Mouse (Mus musculus) 3134 (cell line): ENCODE data around the gene Net1.
A peak's percentile ranks its signal among the peaks of the same experiment; 100 is the strongest.
"Not testable (repeated sequence)": the region's sequence is repeated elsewhere in the genome, so short reads cannot be mapped to it uniquely, and the experiment has no call there.

Experiments
- DNase-seq: peaks from one replicate; pipeline ENCODE4 v3.0.0-alpha.2; 2011; ENCODE audit warnings: low spot score; ENCODE audit not compliant: insufficient read length; ENCODE audit errors: extremely low read depth

The Net1 gene

GRCm38 (mm10) chr13:3891479-3892087 is 26.4 kb downstream of the Net1 start:
- no peak for DNase-seq

GRCm38 (mm10) chr13:3890061-3890460 is 28.0 kb downstream of the Net1 start:
- no peak for DNase-seq

GRCm38 (mm10) chr13:3889111-3889510 is 28.9 kb downstream of the Net1 start:
- DNase-seq, result no peak

- peak; percentile 30 for DNase-seq
Observed at GRCm38 (mm10) chr13:3886663-3887062, 31.4 kb downstream of the Net1 start.

GRCm38 (mm10) chr13:3877679-3878220 is 40.3 kb downstream of the Net1 start:
- DNase-seq, result no peak

GRCm38 (mm10) chr13:3877185-3877584 is 40.8 kb downstream of the Net1 start:
- no peak for DNase-seq

- no peak for DNase-seq
Observed at GRCm38 (mm10) chr13:3876448-3876847, 41.6 kb downstream of the Net1 start.

GRCm38 (mm10) chr13:3872832-3873231 is 45.2 kb downstream of the Net1 start:
- DNase-seq, result no peak

- DNase-seq, result no peak
Observed at GRCm38 (mm10) chr13:3869901-3870300, 48.1 kb downstream of the Net1 start.

- DNase-seq, result no peak
Observed at GRCm38 (mm10) chr13:3867158-3867557, 50.9 kb downstream of the Net1 start.

- DNase-seq, result no peak
Observed at GRCm38 (mm10) chr13:3866355-3867052, 51.5 kb downstream of the Net1 start.

- DNase-seq, result no peak
Observed at GRCm38 (mm10) chr13:3865648-3866354, 52.2 kb downstream of the Net1 start.

GRCm38 (mm10) chr13:3862922-3863580 is 55.0 kb downstream of the Net1 start:
- DNase-seq, result no peak

GRCm38 (mm10) chr13:3862325-3862724 is 55.7 kb downstream of the Net1 start:
- DNase-seq, result no peak

GRCm38 (mm10) chr13:3861251-3861650 is 56.8 kb downstream of the Net1 start:
- no peak for DNase-seq

GRCm38 (mm10) chr13:3856252-3856651 is 61.8 kb downstream of the Net1 start:
- no peak for DNase-seq

- DNase-seq, result no peak
Observed at GRCm38 (mm10) chr13:3854856-3855255, 63.2 kb downstream of the Net1 start.

- DNase-seq, result not testable (repeated sequence)
Observed at GRCm38 (mm10) chr13:3853648-3854333, 64.2 kb downstream of the Net1 start, which contains the start of gene Calm5. Calm5 (plus strand) TSS chr13:3854173.

- DNase-seq, result no peak
Observed at GRCm38 (mm10) chr13:3850330-3850729, 67.7 kb downstream of the Net1 start.

- not testable (repeated sequence) for DNase-seq
Observed at GRCm38 (mm10) chr13:3840662-3841061, 77.4 kb downstream of the Net1 start.
